Mouse (Mus musculus): ENCODE results near the gene Pold2. TPM values are rescaled to one million over a fixed set of nuclear protein-coding genes. Genes with fewer than 3 reads are reported as not detected.

Pold2 gene
- polyA plus RNA-seq, 1 experiment from 2014 or later, result 141 TPM

DNA sequence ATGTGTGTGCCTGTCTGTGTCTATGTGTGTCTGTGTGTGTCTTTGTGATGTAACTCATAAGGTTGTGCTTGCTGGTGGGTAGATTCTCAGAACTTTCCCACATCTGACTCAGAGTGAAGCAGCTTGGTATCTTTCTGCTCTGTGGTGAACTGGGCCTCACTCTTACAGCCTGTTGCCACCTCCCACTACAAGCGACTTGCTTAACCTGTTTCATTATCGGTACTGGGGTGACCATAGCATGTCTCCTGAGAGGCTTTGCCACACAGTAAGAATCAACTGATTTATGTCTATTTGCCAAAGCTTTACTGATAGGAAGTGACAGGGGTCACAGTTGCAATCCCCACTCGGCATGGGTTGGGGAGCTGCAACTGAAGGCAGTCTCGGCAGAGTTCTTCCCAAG is 30.6 kb upstream of the Pold2 start:
- no peak for ATAC-seq (replicated peaks; ENCODE audit: low FRiP score)
- peaks cover 3% of the 10 kb centered on the region; the same call in 1 of the 2 replicates for H3K4me1 ChIP-seq
- H3K4me3 ChIP-seq (replicated peaks), result no peak overlapping the region
- no peak overlapping the region for H3K4me2 ChIP-seq
- 0 out of 2 replicates have a peak, but pooled peaks cover 6% of the 10 kb centered on the region for H3K27me3 ChIP-seq
- H3K27ac ChIP-seq, result no peak overlapping the region
- H3K9me3 ChIP-seq (replicated peaks), result no peaks in the 10 kb centered on the region
- 73% methylated on average over 4 of the region's 4 CpGs for WGBS
- no peak overlapping the region for H3K9ac ChIP-seq
- H3K36me3 ChIP-seq, result no peaks in the 10 kb centered on the region

DNA sequence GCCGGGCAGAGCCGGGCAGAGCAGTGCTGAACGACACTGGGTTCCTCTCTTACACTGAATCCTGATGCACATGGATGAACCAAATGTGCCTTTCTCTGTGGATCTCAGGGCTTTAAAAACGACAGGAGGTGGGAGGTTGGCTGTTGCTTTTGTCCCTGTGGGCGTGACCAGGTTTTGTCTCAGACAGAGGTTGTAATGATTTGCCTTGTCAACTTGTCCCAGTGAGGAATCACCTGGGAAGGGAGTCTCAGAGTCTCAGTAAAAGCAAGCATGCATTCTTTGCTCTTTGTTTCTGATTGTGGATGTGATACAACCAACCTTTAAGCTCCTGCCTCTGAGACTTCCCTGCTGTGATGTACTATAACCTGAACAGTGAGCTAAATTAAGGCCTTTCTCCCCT is 29.0 kb upstream of the Pold2 start:
- Histone ChIP-seq H3K27me3 (peaks cover 10% of the 10 kb centered on the region; the same call in 1 of the 2 replicates), H3K4me2 (no peak overlapping the region), H3K4me3 (replicated peaks) (no peak overlapping the region), H3K4me1 (peaks cover 11% of the 10 kb centered on the region), H3K36me3 (no peaks in the 10 kb centered on the region), H3K9me3 (replicated peaks) (no peaks in the 10 kb centered on the region), H3K27ac (no peak overlapping the region), H3K9ac (no peak overlapping the region)
- 44% methylated on average over 5 of the region's 5 CpGs for WGBS
- ATAC-seq (replicated peaks; ENCODE audit: low FRiP score), result no peak

DNA sequence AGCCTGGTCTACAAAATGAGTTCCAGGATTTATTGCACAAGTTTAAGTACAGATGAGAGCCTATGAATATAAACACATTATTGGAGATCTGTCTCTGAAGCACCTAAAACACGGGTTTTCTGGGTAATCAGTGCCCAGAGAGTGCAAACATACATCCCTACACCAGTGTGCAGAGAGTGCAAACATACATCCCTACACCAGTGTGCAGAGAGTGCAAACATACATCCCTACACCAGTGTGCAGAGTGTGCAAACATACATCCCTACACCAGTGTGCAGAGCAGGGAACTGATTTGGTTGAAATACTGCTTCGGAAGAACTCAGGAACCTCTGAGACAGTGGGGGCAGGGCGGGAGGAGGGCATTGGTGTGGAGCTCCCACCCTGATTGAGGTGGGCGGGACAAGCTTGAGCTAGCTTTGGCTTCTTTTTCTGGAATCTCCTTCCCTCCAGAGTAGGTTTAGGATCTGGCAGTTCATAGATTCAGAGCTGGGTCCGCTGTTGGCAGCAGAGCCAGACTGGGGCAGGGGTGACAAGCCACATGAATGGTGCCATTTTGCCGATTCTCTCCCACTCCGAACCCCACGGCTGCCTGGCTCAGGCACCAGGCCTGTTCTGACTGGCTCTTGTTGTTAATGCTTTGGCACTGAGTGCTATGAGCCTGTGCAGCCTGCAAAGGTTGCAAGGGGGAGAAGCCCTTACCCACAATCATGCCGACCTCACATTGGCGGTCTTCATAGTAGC is 27.9 kb upstream of the Pold2 start:
- H3K36me3 ChIP-seq, result no peaks in the 10 kb centered on the region
- no peak for ATAC-seq (replicated peaks; ENCODE audit: low FRiP score)
- WGBS, result 84% methylated on average over 10 of the region's 10 CpGs
- H3K9me3 ChIP-seq (replicated peaks), result no peaks in the 10 kb centered on the region
- H3K27me3 ChIP-seq, result peaks cover 17% of the 10 kb centered on the region; the same call in 1 of the 2 replicates
- no peak overlapping the region for H3K4me2 ChIP-seq
- peaks cover 23% of the 10 kb centered on the region for H3K4me1 ChIP-seq
- no peak overlapping the region for H3K9ac ChIP-seq
- H3K4me3 ChIP-seq (replicated peaks), result no peak overlapping the region
- no peak overlapping the region for H3K27ac ChIP-seq

DNA sequence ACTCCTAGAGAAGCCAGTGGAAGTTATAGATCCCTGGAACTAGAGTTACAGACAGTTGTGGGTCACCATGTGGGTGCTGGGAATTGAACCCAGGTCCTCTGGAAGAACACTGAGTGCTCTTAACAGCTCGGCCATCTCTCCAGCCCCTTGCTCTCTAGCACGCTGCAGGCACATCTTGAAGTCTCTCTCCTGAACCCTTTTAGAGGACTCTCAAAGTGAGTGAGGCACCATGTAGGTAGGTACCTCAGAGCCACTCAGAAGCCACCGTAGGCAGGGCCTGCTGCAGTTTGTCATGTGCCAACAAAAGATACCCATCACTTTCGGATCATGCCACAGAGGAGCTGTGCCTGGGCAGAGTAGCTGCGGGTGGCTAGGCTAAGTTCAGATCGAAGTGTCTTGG is 26.8 kb upstream of the Pold2 start:
- H3K9ac ChIP-seq, result no peak overlapping the region
- 91% methylated on average over 6 of the region's 6 CpGs for WGBS

DNA sequence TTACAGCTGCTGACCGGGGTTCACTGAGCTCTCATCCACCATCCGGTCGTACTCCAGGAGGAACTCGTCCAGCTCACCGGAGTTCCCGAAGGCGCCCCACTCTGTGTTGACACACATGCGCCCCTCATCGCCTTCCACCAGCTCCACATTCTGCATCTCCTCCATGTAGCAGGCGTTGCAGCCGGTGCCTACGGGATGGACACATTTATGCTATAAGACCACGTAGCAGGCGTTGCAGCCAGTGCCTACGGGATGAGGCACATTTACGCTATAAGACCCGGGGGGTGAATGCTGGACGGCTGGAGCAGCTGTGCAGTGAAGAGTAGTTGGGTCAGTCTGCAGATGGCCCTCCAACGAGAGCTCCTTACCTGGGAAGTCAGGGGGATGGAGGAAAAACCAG is 26.3 kb upstream of the Pold2 start:
- Histone ChIP-seq H3K4me2 (no peak overlapping the region), H3K27me3 (peaks cover 19% of the 10 kb centered on the region; the same call in 1 of the 2 replicates), H3K4me1 (peaks cover 25% of the 10 kb centered on the region), H3K4me3 (replicated peaks) (no peak overlapping the region), H3K36me3 (no peaks in the 10 kb centered on the region), H3K9me3 (replicated peaks) (no peaks in the 10 kb centered on the region), H3K9ac (no peak overlapping the region), H3K27ac (no peak overlapping the region)
- no peak for ATAC-seq (replicated peaks; ENCODE audit: low FRiP score)
- WGBS, result 81% methylated on average over 19 of the region's 19 CpGs

More for the DNA sequence above, 26.8 kb upstream of the Pold2 start:
- H3K36me3 ChIP-seq, result no peaks in the 10 kb centered on the region
- peaks cover 25% of the 10 kb centered on the region for H3K4me1 ChIP-seq
- H3K4me3 ChIP-seq (replicated peaks), result no peak overlapping the region
- no peak for ATAC-seq (replicated peaks; ENCODE audit: low FRiP score)
- H3K4me2 ChIP-seq, result no peak overlapping the region
- H3K27me3 ChIP-seq, result peaks cover 19% of the 10 kb centered on the region; the same call in 1 of the 2 replicates
- no peak overlapping the region for H3K27ac ChIP-seq
- no peaks in the 10 kb centered on the region for H3K9me3 ChIP-seq (replicated peaks)

DNA sequence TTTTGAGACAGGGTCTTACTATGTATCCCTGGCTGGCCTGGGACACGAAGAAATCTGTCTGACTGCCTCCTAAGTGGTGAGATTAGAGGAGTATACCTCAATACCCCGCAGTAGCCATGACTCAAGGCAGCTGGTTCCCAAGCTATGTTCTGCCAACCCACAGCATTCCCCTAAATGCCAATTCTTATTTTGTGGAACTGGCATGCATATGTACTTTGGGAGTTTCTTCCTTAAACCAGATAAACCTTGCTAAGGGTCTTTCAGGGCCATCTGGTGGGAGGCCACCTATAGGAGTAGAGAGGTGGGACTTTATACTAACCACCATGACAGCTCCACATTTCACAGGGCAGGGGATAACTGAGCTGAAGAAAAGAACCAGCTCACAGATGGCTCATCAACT is 25.8 kb upstream of the Pold2 start:
- Histone ChIP-seq H3K4me1 (peaks cover 25% of the 10 kb centered on the region), H3K36me3 (no peaks in the 10 kb centered on the region), H3K27ac (no peak overlapping the region), H3K4me2 (no peak overlapping the region), H3K27me3 (peaks cover 22% of the 10 kb centered on the region), H3K4me3 (replicated peaks) (no peak overlapping the region), H3K9ac (no peak overlapping the region), H3K9me3 (replicated peaks) (no peaks in the 10 kb centered on the region)
- WGBS, result 86% methylated on average over 2 of the region's 2 CpGs
- ATAC-seq (replicated peaks; ENCODE audit: low FRiP score), result no peak

DNA sequence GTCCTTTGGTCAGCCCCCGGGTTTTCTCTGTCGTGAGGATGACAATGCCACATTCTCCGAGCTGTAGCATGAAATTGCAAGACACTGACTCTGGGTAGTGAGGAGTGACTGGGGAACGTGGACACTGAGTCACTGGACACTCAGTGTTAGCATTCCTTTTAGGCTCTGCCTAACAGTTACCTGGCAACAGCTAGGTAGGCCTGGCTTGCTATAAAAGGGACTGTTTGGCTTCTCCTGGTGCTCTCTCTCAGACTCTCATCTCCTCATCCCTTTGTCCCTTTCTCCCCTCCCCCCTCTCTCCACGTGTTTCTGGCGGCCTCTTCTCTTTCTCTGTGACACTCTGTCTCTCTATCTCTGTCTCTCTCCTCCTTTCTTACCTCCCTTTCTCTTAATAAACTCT is 24.3 kb upstream of the Pold2 start:
- peaks cover 36% of the 10 kb centered on the region for H3K4me1 ChIP-seq
- H3K4me2 ChIP-seq, result peak overlapping the region; percentile 70
- 0 out of 2 replicates have a peak overlapping the region, but pooled peaks have one; percentile 40 for H3K9ac ChIP-seq
- H3K27ac ChIP-seq, result peak overlapping the region; percentile 46; the same call in 1 of the 2 replicates
- H3K27me3 ChIP-seq, result peaks cover 30% of the 10 kb centered on the region
- H3K4me3 ChIP-seq (replicated peaks), result peak overlapping the region; percentile 38
- H3K9me3 ChIP-seq (replicated peaks), result no peaks in the 10 kb centered on the region
- 14% methylated on average over 6 of the region's 6 CpGs for WGBS
- peak; percentile 19; the same call in 1 of the 2 replicates for ATAC-seq (replicated peaks; ENCODE audit: low FRiP score)
- H3K36me3 ChIP-seq, result no peaks in the 10 kb centered on the region

DNA sequence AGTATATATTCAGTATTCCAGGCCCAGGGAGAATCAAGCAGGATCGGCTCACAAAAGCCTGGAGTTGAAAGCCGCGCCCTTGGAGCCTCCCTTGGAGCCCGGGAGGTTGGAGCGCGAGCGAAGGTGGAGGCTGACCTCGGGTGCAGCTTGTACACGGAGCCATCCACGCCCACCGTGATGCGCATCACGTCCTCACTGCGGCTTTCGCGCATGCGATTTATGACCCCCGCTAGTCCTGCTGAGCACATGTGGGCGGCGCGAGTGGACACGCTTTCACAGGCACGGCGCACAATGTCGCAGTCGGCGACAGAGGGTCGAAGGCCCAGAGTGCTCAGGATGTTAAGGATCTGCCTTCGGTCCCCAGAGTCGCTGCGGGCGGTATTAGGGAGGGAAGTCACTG is 23.9 kb upstream of the Pold2 start:
- H3K36me3 ChIP-seq, result no peaks in the 10 kb centered on the region
- H3K27me3 ChIP-seq, result peaks cover 30% of the 10 kb centered on the region
- ATAC-seq (replicated peaks; ENCODE audit: low FRiP score), result peak; percentile 73
- peak overlapping the region; percentile 70 for H3K4me2 ChIP-seq
- peaks cover 40% of the 10 kb centered on the region for H3K4me1 ChIP-seq
- H3K4me3 ChIP-seq (replicated peaks), result peak overlapping the region; percentile 38
- WGBS, result under 1% methylated on average over 32 of the region's 32 CpGs
- H3K27ac ChIP-seq, result peak overlapping the region; percentile 46; the same call in 1 of the 2 replicates
- peak overlapping the region; percentile 40 for H3K9ac ChIP-seq
- no peaks in the 10 kb centered on the region for H3K9me3 ChIP-seq (replicated peaks)

DNA sequence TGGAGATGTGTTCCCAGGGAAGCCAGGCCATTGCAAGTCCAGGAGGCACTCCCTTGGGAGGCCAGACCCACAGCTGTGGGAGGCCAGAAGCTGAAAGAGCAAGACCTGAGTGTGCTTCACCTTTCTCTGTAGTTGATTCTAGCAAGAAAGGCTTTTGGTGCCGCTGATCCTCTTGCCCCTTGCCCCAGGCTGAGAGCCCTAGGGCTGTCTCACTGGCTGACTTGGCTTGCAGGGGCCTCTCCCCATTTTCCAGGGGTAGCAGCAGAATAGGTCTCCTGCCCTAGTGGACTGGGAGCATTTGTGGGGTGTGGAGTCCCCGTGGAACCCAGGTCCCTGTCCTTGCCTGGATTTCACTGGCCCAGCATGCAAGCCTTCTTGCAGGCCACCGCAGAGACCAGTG is 23.2 kb upstream of the Pold2 start:
- no peaks in the 10 kb centered on the region for H3K36me3 ChIP-seq
- H3K27ac ChIP-seq, result 0 out of 2 replicates have a peak overlapping the region, but pooled peaks have one; percentile 3
- WGBS, result 16% methylated on average over 3 of the region's 3 CpGs
- peak overlapping the region; percentile 70 for H3K4me2 ChIP-seq
- H3K4me3 ChIP-seq (replicated peaks), result peak overlapping the region; percentile 38
- peak overlapping the region; percentile 40; the same call in 1 of the 2 replicates for H3K9ac ChIP-seq
- H3K27me3 ChIP-seq, result peaks cover 33% of the 10 kb centered on the region
- H3K9me3 ChIP-seq (replicated peaks), result no peaks in the 10 kb centered on the region
- peaks cover 44% of the 10 kb centered on the region for H3K4me1 ChIP-seq
- 0 out of 2 replicates have a peak, but pooled peaks have one; percentile 29 for ATAC-seq (replicated peaks; ENCODE audit: low FRiP score)

DNA sequence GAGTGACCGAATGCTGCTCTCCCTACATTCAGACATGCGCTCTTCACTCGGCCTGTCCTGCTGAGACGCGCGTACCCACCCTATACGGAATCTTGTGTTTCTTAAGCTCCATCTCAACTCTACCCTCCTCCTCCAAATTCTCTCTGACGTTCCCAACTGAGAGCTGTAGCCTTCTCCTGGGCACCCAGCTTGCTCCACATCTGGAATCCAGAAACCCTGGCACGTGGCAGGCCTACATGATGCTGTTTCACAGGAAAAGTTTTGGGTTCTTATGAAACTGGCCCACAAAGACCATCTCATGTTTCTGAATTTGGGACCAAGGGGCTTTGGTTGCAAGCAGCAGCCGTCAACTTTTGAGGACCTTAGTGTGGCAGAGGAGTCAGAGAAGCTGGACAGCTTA is 21.2 kb upstream of the Pold2 start:
- H3K4me1 ChIP-seq, result peaks cover 50% of the 10 kb centered on the region

DNA sequence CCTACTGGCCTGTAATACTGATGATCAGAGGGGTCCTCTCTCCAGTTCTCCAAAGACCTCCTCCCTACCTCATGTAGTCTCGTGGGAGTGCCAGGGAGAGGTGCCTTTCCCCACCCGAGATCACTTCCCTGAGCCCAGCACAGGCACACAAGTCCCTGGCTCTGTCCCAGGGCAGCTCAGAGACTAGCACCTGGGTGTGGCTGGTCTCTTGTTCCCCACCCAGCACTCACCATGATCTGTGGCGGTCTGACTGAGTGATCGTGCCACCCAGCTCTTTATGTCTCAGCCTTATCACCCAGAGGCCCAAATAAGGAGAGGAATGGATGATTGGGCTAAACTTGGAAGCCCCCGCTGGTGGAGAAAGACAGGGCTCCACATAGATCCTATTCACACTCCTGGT is 20.4 kb upstream of the Pold2 start, which contains the start of gene Myl7:
TSS of gene Myl7 (minus strand) at position 252 of the 400 bp plus-strand sequence.
- no peaks in the 10 kb centered on the region for H3K9me3 ChIP-seq (replicated peaks)
- peaks cover 55% of the 10 kb centered on the region for H3K4me1 ChIP-seq
- H3K4me3 ChIP-seq (replicated peaks), result no peak within 1 kb of the TSS
- H3K9ac ChIP-seq, result 0 out of 2 replicates have a peak within 1 kb of the TSS, but pooled peaks have one; percentile 5
- H3K27ac ChIP-seq, result no peak within 1 kb of the TSS
- H3K36me3 ChIP-seq, result no peaks in the 10 kb centered on the region
- H3K27me3 ChIP-seq, result peaks cover 33% of the 10 kb centered on the region
- H3K4me2 ChIP-seq, result peak within 1 kb of the TSS; percentile 32; the same call in 1 of the 2 replicates
- ATAC-seq (replicated peaks; ENCODE audit: low FRiP score), result no peak
- WGBS, result 63% methylated on average over 5 of the region's 5 CpGs

More for the DNA sequence above, 21.2 kb upstream of the Pold2 start:
- no peak for ATAC-seq (replicated peaks; ENCODE audit: low FRiP score)
- Histone ChIP-seq H3K27ac (no peak overlapping the region), H3K4me2 (no peak overlapping the region), H3K9me3 (replicated peaks) (no peaks in the 10 kb centered on the region), H3K27me3 (peaks cover 33% of the 10 kb centered on the region), H3K4me3 (replicated peaks) (no peak overlapping the region), H3K9ac (no peak overlapping the region), H3K36me3 (no peaks in the 10 kb centered on the region)
- 93% methylated on average over 10 of the region's 10 CpGs for WGBS

DNA sequence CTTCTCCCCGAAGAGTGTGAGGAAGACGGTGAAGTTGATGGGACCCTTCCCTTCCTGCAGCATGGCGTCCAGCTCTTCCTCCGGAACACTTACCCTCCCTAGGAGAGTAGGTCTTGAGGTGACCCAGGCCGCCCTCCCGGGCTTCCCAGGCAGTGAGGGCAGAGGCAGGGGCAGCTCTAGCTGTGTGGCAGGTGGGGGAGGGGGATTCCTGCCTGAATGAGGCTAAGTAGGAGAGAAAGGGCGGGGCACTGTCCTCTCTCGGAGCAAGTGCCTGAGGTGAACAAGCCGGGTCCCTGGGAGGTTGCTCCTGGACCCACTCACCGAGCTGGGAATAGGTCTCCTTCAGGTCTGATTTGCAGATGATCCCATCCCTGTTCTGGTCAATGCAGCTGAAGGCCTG is 19.7 kb upstream of the Pold2 start:
- Histone ChIP-seq H3K27me3 (peaks cover 30% of the 10 kb centered on the region), H3K9ac (0 out of 2 replicates have a peak overlapping the region, but pooled peaks have one; percentile 5), H3K4me2 (peak overlapping the region; percentile 32; the same call in 1 of the 2 replicates), H3K27ac (no peak overlapping the region), H3K4me3 (replicated peaks) (no peak overlapping the region), H3K36me3 (no peaks in the 10 kb centered on the region), H3K9me3 (replicated peaks) (no peaks in the 10 kb centered on the region), H3K4me1 (peaks cover 61% of the 10 kb centered on the region)
- ATAC-seq (replicated peaks; ENCODE audit: low FRiP score), result no peak
- 18% methylated on average over 10 of the region's 10 CpGs for WGBS
